Mouse (Mus musculus): ENCODE data around the gene Prdx5. TPM values are rescaled to one million over a fixed set of nuclear protein-coding genes. Genes with fewer than 3 reads are reported as not detected.

The Prdx5 gene
- total RNA-seq, 1 experiment from 2014 or later: 936 TPM

- ATAC-seq (replicated peaks; ENCODE audit: insufficient number of reproducible peaks, low FRiP score, low TSS enrichment, poor library complexity, severe bottlenecking): no peak
Observed at GRCm38 (mm10) chr19:6857003-6857360, 52.9 kb downstream of the Prdx5 start.

Other genes starting within 250 kb of the Prdx5 start
- 11.8 to 24.6 TPM (median 20.5 TPM) in 3 replicates for gene Rps6ka4, start 69.5 kb downstream of the Prdx5 start, total RNA-seq (2017)
- 92.9 to 171 TPM (median 102 TPM) in 3 replicates for gene Ccdc88b, start 51.9 kb downstream of the Prdx5 start, total RNA-seq (2017)
- gene Trmt112, start 408 bp downstream of the Prdx5 start, total RNA-seq (2017): 84.5 to 135 TPM (median 85.6 TPM) in 3 replicates
- 39.1 to 50.2 TPM (median 46.8 TPM) in 3 replicates for gene Esrra, start 11.7 kb upstream of the Prdx5 start, total RNA-seq (2017)
- gene Catsperz, start 15.3 kb upstream of the Prdx5 start, total RNA-seq (2017): not detected in 3 replicates
- not detected in 3 replicates for gene Kcnk4, start 24.4 kb upstream of the Prdx5 start, total RNA-seq (2017)
- gene Bad, start 31.8 kb upstream of the Prdx5 start, total RNA-seq (2017): 9.3 to 26.0 TPM (median 10.3 TPM) in 3 replicates
- 13.1 to 16.8 TPM (median 14.2 TPM) in 3 replicates for gene Gpr137, start 32.4 kb upstream of the Prdx5 start, total RNA-seq (2017)
- 31.2 to 34.4 TPM (median 33.6 TPM) in 3 replicates for gene Ppp1r14b, start 64.9 kb upstream of the Prdx5 start, total RNA-seq (2017)
- gene Plcb3, start 66.4 kb upstream of the Prdx5 start, total RNA-seq (2017): 9.2 to 17.4 TPM (median 15.8 TPM) in 3 replicates
- gene Fkbp2, start 70.4 kb upstream of the Prdx5 start, total RNA-seq (2017): 62.9 to 104 TPM (median 63.6 TPM) in 3 replicates
- gene Vegfb, start 77.5 kb upstream of the Prdx5 start, total RNA-seq (2017): 0.43 to 3.0 TPM (median 1.8 TPM) in 3 replicates
- gene Dnajc4, start 82.5 kb upstream of the Prdx5 start, total RNA-seq (2017): 20.1 to 34.0 TPM (median 27.0 TPM) in 3 replicates
- 8.8 to 12.2 TPM (median 9.7 TPM) in 3 replicates for gene Nudt22, start 86.0 kb upstream of the Prdx5 start, total RNA-seq (2017)
- gene Trpt1, start 86.0 kb upstream of the Prdx5 start, total RNA-seq (2017): 2.5 to 5.0 TPM (median 3.0 TPM) in 3 replicates
- gene Fermt3, start 109.4 kb upstream of the Prdx5 start, total RNA-seq (2017): 265 to 357 TPM (median 285 TPM) in 3 replicates
- 86.9 to 106 TPM (median 100 TPM) in 3 replicates for gene Stip1, start 129.9 kb upstream of the Prdx5 start, total RNA-seq (2017)
- 0.32 to 1.8 TPM in 2 of 3 replicates, not detected in the other for gene Macrod1, start 146.7 kb upstream of the Prdx5 start, total RNA-seq (2017)
- 0.10 TPM in 1 of 3 replicates, not detected in the others for gene Flrt1, start 195.6 kb upstream of the Prdx5 start, total RNA-seq (2017)

All from monocyte, adult 5-6 weeks (primary cell).